Mouse (Mus musculus): ENCODE measurements around the gene Nit2. TPM values are rescaled to one million over a fixed set of nuclear protein-coding genes. Genes with fewer than 3 reads are reported as not detected.
"Not testable (repeated sequence)": the region's sequence is repeated elsewhere in the genome, so short reads cannot be mapped to it uniquely, and the experiment has no call there.

Nit2 gene
- polyA plus RNA-seq, 1 experiment from 2014 or later, result 44.4 TPM

DNA sequence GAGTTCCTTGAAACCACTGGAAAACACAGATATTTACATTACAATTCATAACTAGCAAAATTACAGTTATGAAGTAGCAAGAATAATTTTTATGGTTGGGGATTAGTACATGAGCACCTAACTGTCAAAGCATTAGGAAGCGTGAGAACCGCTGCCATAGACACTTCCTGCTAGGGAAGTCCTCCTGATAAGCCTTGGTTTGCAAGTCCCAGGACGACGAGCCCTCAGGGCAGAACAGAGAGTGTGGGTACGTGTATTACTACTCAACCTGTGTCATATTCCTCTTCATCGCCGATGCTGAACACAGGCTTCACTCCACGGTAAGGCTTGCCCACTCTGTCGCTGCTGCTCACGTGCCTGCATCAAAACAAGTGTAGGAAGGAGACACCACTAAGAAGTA is 10.5 kb upstream of the Nit2 start:
- Histone ChIP-seq H3K9me3 (0 out of 2 replicates have a peak, but pooled peaks cover 3% of the 10 kb centered on the region), H3K4me3 (no peak overlapping the region), H3K9ac (no peak overlapping the region), H3K27ac (replicated peaks) (no peak overlapping the region), H3K36me3 (peaks cover 76% of the 10 kb centered on the region), H3K4me2 (no peak overlapping the region), H3K4me1 (0 out of 2 replicates have a peak, but pooled peaks cover 3% of the 10 kb centered on the region), H3K27me3 (replicated peaks) (no peaks in the 10 kb centered on the region)
- 72% methylated on average over 10 of the region's 10 CpGs for WGBS
- ATAC-seq (ENCODE audit: extremely low read depth, insufficient number of reproducible peaks, low FRiP score, low TSS enrichment), result no peak

DNA sequence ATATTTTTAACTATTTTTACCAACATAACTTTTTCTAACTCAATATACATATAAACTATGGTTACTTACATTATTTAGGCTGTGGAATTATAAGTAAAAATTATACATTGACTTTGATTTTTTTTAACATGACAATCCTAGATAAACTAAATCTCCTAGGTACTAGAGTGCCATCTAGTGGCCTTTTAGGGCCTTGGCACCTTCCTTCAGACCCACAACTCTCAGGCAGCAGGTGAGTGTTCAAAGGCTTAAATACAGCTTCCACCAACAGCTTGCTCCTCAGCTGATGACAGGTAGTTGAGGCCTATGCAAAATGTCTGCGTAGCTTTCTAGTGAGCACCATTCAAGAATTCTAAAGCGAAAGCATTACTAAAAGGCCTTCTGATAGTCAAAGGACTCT is 10.1 kb upstream of the Nit2 start:
- Histone ChIP-seq H3K4me1 (0 out of 2 replicates have a peak, but pooled peaks cover 3% of the 10 kb centered on the region), H3K9ac (no peak overlapping the region), H3K27me3 (replicated peaks) (no peaks in the 10 kb centered on the region), H3K36me3 (peaks cover 76% of the 10 kb centered on the region), H3K4me2 (no peak overlapping the region), H3K9me3 (0 out of 2 replicates have a peak, but pooled peaks cover 3% of the 10 kb centered on the region), H3K27ac (replicated peaks) (no peak overlapping the region), H3K4me3 (no peak overlapping the region)
- ATAC-seq (ENCODE audit: extremely low read depth, insufficient number of reproducible peaks, low FRiP score, low TSS enrichment), result no peak
- WGBS, result 53% methylated on average over 2 of the region's 2 CpGs

DNA sequence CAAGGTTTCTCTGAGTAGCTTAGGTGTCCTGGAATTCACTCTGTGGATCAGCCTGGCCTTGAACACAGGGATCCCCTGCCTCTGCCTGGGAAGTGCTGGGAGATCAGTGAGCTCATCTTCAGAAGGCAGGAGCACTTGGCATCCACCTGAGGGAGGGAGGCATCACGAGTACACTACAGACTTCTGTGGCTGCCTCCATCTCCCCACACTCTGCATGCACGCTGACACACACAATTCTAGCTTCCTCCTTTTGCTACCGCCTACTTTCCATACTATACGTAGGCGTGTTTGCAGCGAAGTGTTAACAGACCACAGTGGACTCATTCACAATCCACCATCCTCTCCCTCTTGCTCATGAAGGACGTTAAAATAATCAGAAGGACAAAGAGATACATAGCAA is 9.1 kb upstream of the Nit2 start:
- WGBS, result 86% methylated on average over 7 of the region's 7 CpGs
- 0 out of 2 replicates have a peak, but pooled peaks cover 3% of the 10 kb centered on the region for H3K4me1 ChIP-seq

GRCm38 (mm10) chr16:57175751-57176150 is 8.6 kb upstream of the Nit2 start:
- Histone ChIP-seq H3K4me1 (0 out of 2 replicates have a peak, but pooled peaks cover 3% of the 10 kb centered on the region), H3K27me3 (replicated peaks) (no peaks in the 10 kb centered on the region), H3K9ac (no peak overlapping the region), H3K4me3 (no peak overlapping the region), H3K36me3 (peaks cover 73% of the 10 kb centered on the region), H3K27ac (replicated peaks) (no peak overlapping the region), H3K4me2 (no peak overlapping the region), H3K9me3 (0 out of 2 replicates have a peak, but pooled peaks cover 3% of the 10 kb centered on the region)
- whole genome bisulfite sequencing, result 73% methylated on average over 2 of the region's 2 CpGs
- ATAC-seq (ENCODE audit: extremely low read depth, insufficient number of reproducible peaks, low FRiP score, low TSS enrichment), result no peak

More for the DNA sequence above, 9.1 kb upstream of the Nit2 start:
- H3K27me3 ChIP-seq (replicated peaks), result no peaks in the 10 kb centered on the region
- H3K9me3 ChIP-seq, result 0 out of 2 replicates have a peak, but pooled peaks cover 3% of the 10 kb centered on the region
- H3K36me3 ChIP-seq, result peaks cover 73% of the 10 kb centered on the region
- no peak for ATAC-seq (ENCODE audit: extremely low read depth, insufficient number of reproducible peaks, low FRiP score, low TSS enrichment)
- H3K4me2 ChIP-seq, result no peak overlapping the region
- no peak overlapping the region for H3K27ac ChIP-seq (replicated peaks)
- no peak overlapping the region for H3K4me3 ChIP-seq
- no peak overlapping the region for H3K9ac ChIP-seq

DNA sequence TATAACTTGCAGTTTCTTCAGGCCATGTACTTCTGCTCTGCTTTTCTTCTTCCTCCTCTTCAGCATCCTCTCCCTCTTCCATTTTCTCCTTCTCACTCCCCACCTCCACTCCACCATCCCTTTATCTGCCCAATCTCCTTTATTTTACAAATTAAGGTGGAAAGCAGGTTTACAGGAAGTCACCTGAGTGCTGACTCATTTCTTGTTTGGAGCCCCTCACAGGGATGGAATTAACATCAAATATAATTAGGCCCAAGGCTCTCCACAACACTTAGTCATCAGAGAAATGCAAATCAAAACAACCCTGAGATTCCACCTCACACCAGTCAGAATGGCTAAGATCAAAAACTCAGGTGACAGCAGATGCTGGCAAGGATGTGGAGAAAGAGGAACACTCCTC is 7.3 kb upstream of the Nit2 start:
- H3K9me3 ChIP-seq; H3K27me3 ChIP-seq (replicated peaks); H3K4me1 ChIP-seq; H3K27ac ChIP-seq (replicated peaks); ATAC-seq (ENCODE audit: extremely low read depth, insufficient number of reproducible peaks, low FRiP score, low TSS enrichment); H3K4me3 ChIP-seq; H3K4me2 ChIP-seq; H3K9ac ChIP-seq: not testable (repeated sequence)
- H3K36me3 ChIP-seq, result peaks cover 75% of the 10 kb centered on the region

GRCm38 (mm10) chr16:57171570-57171969 is 4.4 kb upstream of the Nit2 start:
- 85% methylated on average over 6 of the region's 6 CpGs for WGBS
- H3K4me1 ChIP-seq, result peaks cover 8% of the 10 kb centered on the region
- no peak overlapping the region for H3K4me3 ChIP-seq
- peaks cover 61% of the 10 kb centered on the region for H3K36me3 ChIP-seq
- H3K9ac ChIP-seq, result no peak overlapping the region
- no peak for ATAC-seq (ENCODE audit: extremely low read depth, insufficient number of reproducible peaks, low FRiP score, low TSS enrichment)
- H3K4me2 ChIP-seq, result no peak overlapping the region
- H3K9me3 ChIP-seq, result 0 out of 2 replicates have a peak, but pooled peaks cover under 1% of the 10 kb centered on the region
- H3K27me3 ChIP-seq (replicated peaks), result no peaks in the 10 kb centered on the region
- H3K27ac ChIP-seq (replicated peaks), result no peak overlapping the region

DNA sequence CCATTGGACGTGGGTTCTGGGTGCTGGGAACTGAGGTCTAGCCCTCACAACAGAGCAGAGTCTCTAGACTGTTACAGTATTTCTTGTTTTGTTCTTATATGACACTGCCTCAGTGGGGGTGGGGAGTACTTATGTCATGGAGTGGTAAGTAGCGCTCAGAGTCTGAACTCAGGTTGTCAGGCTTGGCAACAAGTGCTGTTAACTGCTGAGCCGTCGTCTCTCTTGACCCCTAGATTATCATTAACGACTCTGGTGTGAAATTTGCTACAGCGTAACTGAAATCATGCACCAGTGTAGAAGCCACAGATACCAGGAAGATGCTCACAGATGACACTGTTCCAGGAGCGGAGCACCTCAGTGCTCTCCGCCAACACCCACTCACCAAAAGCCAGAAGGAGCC is 4.0 kb upstream of the Nit2 start:
- Histone ChIP-seq H3K9ac (no peak overlapping the region), H3K36me3 (peaks cover 57% of the 10 kb centered on the region), H3K4me1 (peaks cover 12% of the 10 kb centered on the region), H3K27me3 (replicated peaks) (no peaks in the 10 kb centered on the region), H3K4me3 (no peak overlapping the region), H3K4me2 (no peak overlapping the region), H3K9me3 (no peaks in the 10 kb centered on the region), H3K27ac (replicated peaks) (no peak overlapping the region)
- WGBS, result 88% methylated on average over 8 of the region's 8 CpGs
- no peak for ATAC-seq (ENCODE audit: extremely low read depth, insufficient number of reproducible peaks, low FRiP score, low TSS enrichment)

- Histone ChIP-seq H3K36me3 (peaks cover 56% of the 10 kb centered on the region), H3K4me2 (no peak overlapping the region), H3K4me3 (no peak overlapping the region), H3K4me1 (peaks cover 18% of the 10 kb centered on the region), H3K27ac (replicated peaks) (no peak overlapping the region), H3K9me3 (no peaks in the 10 kb centered on the region), H3K9ac (no peak overlapping the region), H3K27me3 (replicated peaks) (no peaks in the 10 kb centered on the region)
- no peak for ATAC-seq (ENCODE audit: extremely low read depth, insufficient number of reproducible peaks, low FRiP score, low TSS enrichment)
- 72% methylated on average over 4 of the region's 4 CpGs for WGBS
Measured at GRCm38 (mm10) chr16:57168236-57168635, 1.1 kb upstream of the Nit2 start.

DNA sequence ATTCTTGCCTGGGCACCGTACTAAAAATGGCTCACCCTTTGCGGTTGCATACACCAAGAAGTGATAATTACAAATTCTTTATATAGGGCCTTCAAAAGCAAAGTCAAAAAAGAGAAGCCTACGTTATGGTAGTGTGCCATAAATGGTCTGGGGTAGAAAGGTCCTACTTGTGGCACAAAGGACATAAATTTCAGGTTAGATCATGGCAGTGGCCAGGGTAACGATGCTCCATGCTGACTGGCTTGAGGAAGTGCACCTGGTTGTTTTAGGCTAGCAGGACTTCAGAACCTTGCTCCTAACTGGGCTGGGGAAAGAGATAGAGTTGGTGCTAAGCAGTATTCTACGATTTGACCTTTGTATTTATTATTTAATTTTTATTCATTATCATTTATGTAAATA is 372 bp upstream of the Nit2 start:
- H3K9ac ChIP-seq, result peak overlapping the region; percentile 93
- 27% methylated on average over 5 of the region's 5 CpGs for WGBS
- H3K27ac ChIP-seq (replicated peaks), result peak overlapping the region; percentile 93
- peak overlapping the region; percentile 91 for H3K4me3 ChIP-seq
- H3K36me3 ChIP-seq, result peaks cover 57% of the 10 kb centered on the region
- H3K27me3 ChIP-seq (replicated peaks), result no peaks in the 10 kb centered on the region
- peak overlapping the region; percentile 86 for H3K4me2 ChIP-seq
- H3K9me3 ChIP-seq, result no peaks in the 10 kb centered on the region
- H3K4me1 ChIP-seq, result peaks cover 18% of the 10 kb centered on the region
- ATAC-seq (ENCODE audit: extremely low read depth, insufficient number of reproducible peaks, low FRiP score, low TSS enrichment), result no peak

- no peaks in the 10 kb centered on the region for H3K27me3 ChIP-seq (replicated peaks)
- peaks cover 59% of the 10 kb centered on the region for H3K36me3 ChIP-seq
- no peak for ATAC-seq (ENCODE audit: extremely low read depth, insufficient number of reproducible peaks, low FRiP score, low TSS enrichment)
- no peaks in the 10 kb centered on the region for H3K9me3 ChIP-seq
- H3K9ac ChIP-seq, result peak overlapping the region; percentile 93
- WGBS, result 71% methylated on average over 6 of the region's 6 CpGs
- H3K27ac ChIP-seq (replicated peaks), result peak overlapping the region; percentile 93
- H3K4me3 ChIP-seq, result peak overlapping the region; percentile 91
- peaks cover 18% of the 10 kb centered on the region for H3K4me1 ChIP-seq
- peak overlapping the region; percentile 86 for H3K4me2 ChIP-seq
Measured at GRCm38 (mm10) chr16:57166086-57166485, 1.1 kb downstream of the Nit2 start.

DNA sequence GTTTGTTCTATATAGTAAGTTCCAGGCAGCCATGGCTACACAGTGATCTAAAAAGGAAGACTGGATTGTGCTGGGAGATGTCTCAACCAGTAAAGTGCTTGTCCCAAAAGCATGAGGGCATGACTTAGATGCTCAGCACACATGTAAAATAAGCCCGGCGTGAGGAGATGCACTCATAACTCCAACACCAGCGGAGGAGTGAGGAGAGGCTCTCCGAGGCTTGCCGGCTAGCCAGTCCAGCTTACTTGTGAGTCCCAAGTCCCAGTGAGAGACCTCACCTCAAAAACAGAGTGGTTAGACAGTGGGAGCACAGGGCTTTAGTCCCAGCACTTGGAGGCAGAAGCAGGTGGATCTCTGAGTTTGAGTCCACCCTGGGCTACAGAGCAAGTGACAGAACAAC is 2.0 kb downstream of the Nit2 start:
- Histone ChIP-seq H3K9ac (no peak overlapping the region), H3K9me3 (no peaks in the 10 kb centered on the region), H3K27ac (replicated peaks) (no peak overlapping the region), H3K4me3 (no peak overlapping the region), H3K36me3 (peaks cover 60% of the 10 kb centered on the region), H3K27me3 (replicated peaks) (no peaks in the 10 kb centered on the region), H3K4me1 (peaks cover 18% of the 10 kb centered on the region), H3K4me2 (no peak overlapping the region)
- 96% methylated on average over 5 of the region's 5 CpGs for WGBS
- no peak for ATAC-seq (ENCODE audit: extremely low read depth, insufficient number of reproducible peaks, low FRiP score, low TSS enrichment)

DNA sequence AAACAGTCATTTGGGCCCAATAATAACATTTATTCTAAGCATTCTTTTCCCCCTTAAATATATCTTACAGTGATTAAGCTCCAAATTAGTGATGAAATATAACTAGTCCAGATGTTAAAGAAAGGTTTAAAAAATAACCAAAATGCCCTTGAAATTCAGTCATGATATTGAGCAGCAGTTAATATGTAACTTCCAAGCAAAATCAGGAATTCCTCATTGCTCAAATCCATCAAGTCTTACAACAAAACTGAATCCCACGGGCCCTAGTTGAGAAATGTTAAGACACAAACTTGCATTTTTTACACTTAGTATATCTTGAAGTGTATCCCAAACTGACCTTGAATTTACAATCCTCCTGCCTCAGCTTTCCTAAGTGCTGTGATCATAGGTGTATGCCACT is 3.4 kb downstream of the Nit2 start:
- no peak overlapping the region for H3K4me3 ChIP-seq
- no peaks in the 10 kb centered on the region for H3K9me3 ChIP-seq
- ATAC-seq (ENCODE audit: extremely low read depth, insufficient number of reproducible peaks, low FRiP score, low TSS enrichment), result no peak
- no peak overlapping the region for H3K9ac ChIP-seq
- whole genome bisulfite sequencing, result 83% methylated on average over 1 of the region's 1 CpGs
- no peaks in the 10 kb centered on the region for H3K27me3 ChIP-seq (replicated peaks)
- no peak overlapping the region for H3K4me2 ChIP-seq
- peaks cover 65% of the 10 kb centered on the region for H3K36me3 ChIP-seq
- peaks cover 18% of the 10 kb centered on the region for H3K4me1 ChIP-seq
- no peak overlapping the region for H3K27ac ChIP-seq (replicated peaks)
